Mouse (Mus musculus): ENCODE measurements around the gene Rtkn2.

GRCm38 (mm10) chr10:68007103-68007502, 27.7 kb downstream of the Rtkn2 start:
- TF ChIP-seq TAL1 (IDR thresholded peaks at IDR 0.05; ENCODE audit: low read length): no peak
- no peak for TF ChIP-seq GATA1 (IDR thresholded peaks at IDR 0.05; ENCODE audit: low read length)

Measured in erythroblast, embryonic 14.5 days (primary cell).